In genomic region chr9:41221110-41221790, GRCm38 (mm10) we compare ENCODE assay signal across 26 mouse cellular contexts. TPM values are rescaled to one million over a fixed set of nuclear protein-coding genes. Genes with fewer than 3 reads are reported as not detected.
A peak's percentile ranks its signal among the peaks of the same experiment; 100 is the strongest.
DNase-seq lines count a peak whose midpoint lies in the region; ATAC-seq and TF ChIP-seq lines count a peak whose summit lies in the region.
"Had no signal": no experiment of that assay in that cellular context is flagged by ENCODE, and none has a peak within 500 bp of the region (broad histone marks: within the 10 kb centered on the region; RNA-seq: fewer than 3 reads in every experiment).

No protein-coding gene starts in this region.

- no peaks in the 10 kb centered on the region; the same call in 1 of the 2 replicates for H3K27me3 ChIP-seq in heart, embryonic 13.5 days (replicated peaks)
- H3K27me3 ChIP-seq in CH12.LX (replicated peaks): no peaks in the 10 kb centered on the region
- no peaks in the 10 kb centered on the region for H3K27me3 ChIP-seq in limb, embryonic 10.5 days (ENCODE audit: low read depth, poor library complexity, severe bottlenecking)
- H3K27me3 ChIP-seq: embryonic facial prominence, embryonic 13.5 days; embryonic facial prominence, embryonic 15.5 days; Patski had no signal

- H3K4me3 ChIP-seq in heart, embryonic 13.5 days: no peak overlapping the region
- no peak overlapping the region for H3K4me3 ChIP-seq in CH12.LX (replicated peaks in 1 of 3; ENCODE audit: low read depth in 2 of 3, low read length in 2 of 3, poor library complexity in 1 of 3)
- no peak overlapping the region for H3K4me3 ChIP-seq in limb, embryonic 10.5 days
- H3K4me3 ChIP-seq: embryonic facial prominence, embryonic 13.5 days; embryonic facial prominence, embryonic 15.5 days; erythroblast, embryonic 14.5 days; forebrain, embryonic 10.5 days had no signal

- H3K36me3 ChIP-seq in heart, embryonic 13.5 days: no peaks in the 10 kb centered on the region
- H3K36me3 ChIP-seq in CH12.LX (replicated peaks in 1 of 2; ENCODE audit: control insufficient read depth in 1 of 2, insufficient read depth in 1 of 2, low read length in 1 of 2): no peaks in the 10 kb centered on the region
- H3K36me3 ChIP-seq in limb, embryonic 10.5 days: no peaks in the 10 kb centered on the region
- H3K36me3 ChIP-seq: embryonic facial prominence, embryonic 13.5 days; embryonic facial prominence, embryonic 15.5 days; forebrain, embryonic 10.5 days; G1E had no signal

- 67% methylated on average over 4 of the region's 4 CpGs for WGBS in heart, embryonic 13.5 days
- 77% methylated on average over 4 of the region's 4 CpGs for WGBS in limb, embryonic 10.5 days

- dilution Hi-C loops in CH12.LX (cut with MboI; ENCODE audit: extremely low pct_ligation_motif_present, extremely low pct_unique_long_range_greater_than_20kb, low sequenced_read_pairs): no loop called here

- no peak overlapping the region for H3K27ac ChIP-seq in heart, embryonic 13.5 days (replicated peaks)
- H3K27ac ChIP-seq in CH12.LX (ENCODE audit: insufficient read depth, low read depth): no peak overlapping the region
- peak overlapping the region; percentile 66 for H3K27ac ChIP-seq in limb, embryonic 10.5 days
- H3K27ac ChIP-seq: embryonic facial prominence, embryonic 13.5 days; embryonic facial prominence, embryonic 15.5 days; forebrain, embryonic 10.5 days had no signal

- H3K4me2 ChIP-seq in heart, embryonic 13.5 days: no peak overlapping the region
- no peak overlapping the region for H3K4me2 ChIP-seq in CH12.LX (ENCODE audit: insufficient read depth, low read depth, poor library complexity, severe bottlenecking)
- H3K4me2 ChIP-seq: embryonic facial prominence, embryonic 13.5 days; embryonic facial prominence, embryonic 15.5 days had no signal

- TF ChIP-seq CTCF in CH12.LX (conservative IDR thresholded peaks at IDR 0.05 in 1 of 2, IDR thresholded peaks at IDR 0.05 in 1 of 2; ENCODE audit: low read depth in 2 of 2, low read length in 2 of 2): no peak

- no peaks in the 10 kb centered on the region for H3K79me2 ChIP-seq in CH12.LX (replicated peaks; ENCODE audit: control insufficient read depth, extremely low read depth, insufficient read depth, poor library complexity, severe bottlenecking)

- peak; percentile 52 for DNase-seq in heart, adult 11 months
- no peak for DNase-seq in heart, postnatal 25 days (ENCODE audit: low spot score)
- DNase-seq in heart, postnatal 36 days: no peak
- DNase-seq in CH12.LX (ENCODE audit: extremely low read depth): no peak
- no peak for DNase-seq in limb, embryonic 10.5 days (ENCODE audit: low spot score)
- DNase-seq in gastrocnemius, postnatal 4 days (ENCODE audit: low spot score in 2 of 2): no peak
- no peak for DNase-seq in cerebellum, postnatal 25 days
- DNase-seq: adrenal gland, adult 8-10 months; adrenal gland, postnatal 14 days; adrenal gland, postnatal 36 days; cerebellum, adult 11-12 months; cerebellum, adult 2 months; cerebellum, adult 9-10 months; cerebellum, postnatal 10 days; cerebellum, postnatal 36 days; embryo, embryonic 11 days had no signal

- no peaks in the 10 kb centered on the region for H3K4me1 ChIP-seq in heart, embryonic 13.5 days
- H3K4me1 ChIP-seq in CH12.LX (ENCODE audit: control insufficient read depth in 1 of 2, insufficient read depth in 2 of 2): peaks cover 11 to 23% of the 10 kb centered on the region in 2 experiments
- H3K4me1 ChIP-seq in limb, embryonic 10.5 days: peaks cover 40% of the 10 kb centered on the region
- H3K4me1 ChIP-seq: embryonic facial prominence, embryonic 15.5 days had no signal

- no peak for TF ChIP-seq POLR2A in CH12.LX (IDR thresholded peaks at IDR 0.05; ENCODE audit: low read depth, low read length)

- intact Hi-C loops in heart, postnatal 25 days (cut with DNase I): loop anchor here (10.0 kb wide), 1 partner anchor 1024 kb away; no protein-coding TSS in a partner anchor
- intact Hi-C loops in heart, postnatal 36 days (cut with DNase I): loop anchor here (10.0 kb wide), 2 partner anchors 354 to 1024 kb away; no protein-coding TSS in a partner anchor

- no peak for ATAC-seq in heart, embryonic 13.5 days (ENCODE audit: extremely low read depth, insufficient number of reproducible peaks, low FRiP score, low TSS enrichment)
- ATAC-seq: activated CD4-positive, CD25-positive, alpha-beta regulatory T cell, adult 4 months; forebrain, embryonic 14.5 days; forebrain, embryonic 16.5 days; Patski had no signal

- TF ChIP-seq RAD21 in CH12.LX (IDR thresholded peaks at IDR 0.05; ENCODE audit: low read depth, low read length): no peak

- H3K9me3 ChIP-seq in heart, embryonic 13.5 days: no peaks in the 10 kb centered on the region
- H3K9me3 ChIP-seq in CH12.LX (replicated peaks; ENCODE audit: low read length): no peaks in the 10 kb centered on the region
- H3K9me3 ChIP-seq in limb, embryonic 10.5 days (replicated peaks): no peaks in the 10 kb centered on the region
- H3K9me3 ChIP-seq: embryonic facial prominence, embryonic 13.5 days; embryonic facial prominence, embryonic 15.5 days; forebrain, embryonic 10.5 days; G1E had no signal

- TF ChIP-seq EP300 in CH12.LX (IDR thresholded peaks at IDR 0.05; ENCODE audit: low read length): peak; percentile 54

- in situ Hi-C loops in CH12.LX (cut with MboI; ENCODE audit: low pct_ligation_motif_present, low pct_unique_long_range_greater_than_20kb, low sequenced_read_pairs): loop anchor here (10.0 kb wide), 1 partner anchor 234 kb away; no protein-coding TSS in a partner anchor

- 0 out of 2 replicates have a peak overlapping the region, but pooled peaks have one; percentile 10 for H3K9ac ChIP-seq in heart, embryonic 13.5 days
- H3K9ac ChIP-seq in CH12.LX (ENCODE audit: insufficient read depth, low read depth): no peak overlapping the region
- H3K9ac ChIP-seq: embryonic facial prominence, embryonic 13.5 days; embryonic facial prominence, embryonic 15.5 days had no signal

TF ChIP-seq in CH12.LX, 34 proteins besides CTCF, POLR2A, EP300 and RAD21:
- TF ChIP-seq USF1 (IDR thresholded peaks at IDR 0.05; ENCODE audit: low read depth, low read length) (no peak), MAFK (IDR thresholded peaks at IDR 0.05; ENCODE audit: insufficient replicate concordance, low read length) (no peak), NRF1 (IDR thresholded peaks at IDR 0.05; ENCODE audit: low read depth, low read length) (no peak), GABPA (IDR thresholded peaks at IDR 0.05; ENCODE audit: insufficient replicate concordance, low read depth, low read length) (no peak), TCF12 (IDR thresholded peaks at IDR 0.05; ENCODE audit: low read depth, low read length) (no peak), MYC (IDR thresholded peaks at IDR 0.05; ENCODE audit: low read depth, low read length) (no peak), ZKSCAN1 (IDR thresholded peaks at IDR 0.05; ENCODE audit: borderline replicate concordance, low read depth, low read length) (no peak), POLR2AphosphoS2 (IDR thresholded peaks at IDR 0.05; ENCODE audit: low read depth, low read length) (no peak), ZMIZ1 (IDR thresholded peaks at IDR 0.05; ENCODE audit: low read depth, low read length) (no peak), BHLHE40 (IDR thresholded peaks at IDR 0.05; ENCODE audit: low read depth, low read length) (peak; percentile 48), MEF2A (IDR thresholded peaks at IDR 0.05; ENCODE audit: borderline replicate concordance, low read depth, low read length) (peak; percentile 95), ZC3H11A (IDR thresholded peaks at IDR 0.05; ENCODE audit: low read depth, low read length) (no peak), NELFE (IDR thresholded peaks at IDR 0.05; ENCODE audit: low read depth, low read length) (no peak), JUND (conservative IDR thresholded peaks at IDR 0.05; ENCODE audit: low read depth, low read length) (peak; percentile 68; the same call in 1 of the 2 replicates), CHD1 (IDR thresholded peaks at IDR 0.05; ENCODE audit: low read depth, low read length) (no peak), ELF1 (IDR thresholded peaks at IDR 0.05; ENCODE audit: low read depth, low read length) (no peak), CHD2 (IDR thresholded peaks at IDR 0.05; ENCODE audit: low read length) (no peak), MXI1 (IDR thresholded peaks at IDR 0.05; ENCODE audit: low read depth, low read length) (no peak), USF2 (conservative IDR thresholded peaks at IDR 0.05; ENCODE audit: low read depth, low read length) (no peak), E2F4 (IDR thresholded peaks at IDR 0.05; ENCODE audit: insufficient replicate concordance, low read depth, low read length) (no peak), TBP (conservative IDR thresholded peaks at IDR 0.05; ENCODE audit: low read depth, low read length) (no peak), ETS1 (conservative IDR thresholded peaks at IDR 0.05; ENCODE audit: low read depth, low read length) (no peak), MAZ (IDR thresholded peaks at IDR 0.05; ENCODE audit: low read depth, low read length) (no peak), UBTF (IDR thresholded peaks at IDR 0.05; ENCODE audit: low read depth, low read length) (no peak), IRF4 (IDR thresholded peaks at IDR 0.05; ENCODE audit: low read depth, low read length) (peak; percentile 83), MAX (IDR thresholded peaks at IDR 0.05; ENCODE audit: low read length) (no peak), SIN3A (IDR thresholded peaks at IDR 0.05; ENCODE audit: low read length) (no peak), PAX5 (IDR thresholded peaks at IDR 0.05; ENCODE audit: low read length) (no peak), JUN (IDR thresholded peaks at IDR 0.05; ENCODE audit: insufficient read depth, low read depth, low read length) (peak; percentile 44), RCOR1 (conservative IDR thresholded peaks at IDR 0.05; ENCODE audit: low read depth, low read length) (no peak), ZNF384 (IDR thresholded peaks at IDR 0.05; ENCODE audit: low read depth, low read length) (peak; percentile 94), HCFC1 (IDR thresholded peaks at IDR 0.05; ENCODE audit: low read depth, low read length) (no peak), KAT2A (IDR thresholded peaks at IDR 0.05; ENCODE audit: insufficient replicate concordance, low read length) (no peak), SMC3 (IDR thresholded peaks at IDR 0.05; ENCODE audit: low read depth, low read length) (no peak)

RNA-seq across cellular contexts. Expression of gene Ubash3b, which starts 59.8 kb away (rescaled TPM):
- total RNA-seq in heart, postnatal 25 days (2021): 1 to 10 TPM in 1 of 2 experiments, under 1 TPM in 1; 0.99 to 1.5 TPM
- 8.5 and 9.3 TPM in 2 replicates for polyA plus RNA-seq in heart, embryonic 13.5 days (2015; fragmentation: Nextera tagmentation; extraction: Ambion mirVana)
- under 1 TPM; 0.72 to 0.81 TPM for total RNA-seq in heart, postnatal 36 days (2021)
- total RNA-seq in CH12.LX (2012; rRNA removed) (4.2 and 5.0 TPM in 2 replicates), CH12.LX (2014; rRNA removed) (2.8 and 3.3 TPM in 2 replicates)
- 4.5 and 4.6 TPM in 2 replicates for polyA plus RNA-seq in CH12.LX (2012; ENCODE audit: insufficient read length, low read depth)
- polyA plus RNA-seq in limb, embryonic 10.5 days (2016; fragmentation: Nextera tagmentation; extraction: Ambion mirVana): 6.9 and 7.8 TPM in 2 replicates
- 1 to 10 TPM; 5.3 to 5.6 TPM for total RNA-seq in gastrocnemius, postnatal 4 days (2021)
